Mouse (Mus musculus) erythroblast, embryonic 14.5 days (primary cell): ENCODE data around the gene Cadps.

Experiments used
- GATA1 ChIP-seq: IDR thresholded peaks from 2 replicates; pipeline ENCODE4 v1.6.1; 2012; ENCODE audit warnings: low read length, inconsistent platforms, mixed read lengths
- TAL1 ChIP-seq: IDR thresholded peaks from 3 replicates; pipeline ENCODE4 v1.6.1; 2012; ENCODE audit warnings: low read length, inconsistent platforms, mixed read lengths

- TF ChIP-seq GATA1 (no peak), TAL1 (no peak)
Observed at GRCm38 (mm10) chr14:12838949-12839348, 16.1 kb upstream of the Cadps start.
